Mouse (Mus musculus) E14TG2a.4 (cell line): Measurements from ENCODE around the gene Sycn.

Experiments used
- CTCF ChIP-seq: conservative IDR thresholded peaks from 2 replicates; pipeline ENCODE4 v1.5.1; 2014; ENCODE audit warnings: low read length
- NANOG ChIP-seq: IDR thresholded peaks from 2 replicates; pipeline ENCODE4 v1.6.1; 2014; ENCODE audit warnings: borderline replicate concordance, low read length, mixed read lengths
- POU5F1 ChIP-seq: IDR thresholded peaks from 2 replicates; pipeline ENCODE4 v1.6.1; 2014; ENCODE audit warnings: low read length, borderline replicate concordance

GRCm38 (mm10) chr7:28586663-28587411 lies 46.2 kb downstream of the Sycn start:
- TF ChIP-seq CTCF (no peak), NANOG (no peak), POU5F1 (no peak)
